Mouse (Mus musculus) layer of hippocampus, adult 11-12 months (tissue): Measurements from ENCODE around the gene Zfhx3.
A peak's percentile ranks its signal among the peaks of the same experiment; 100 is the strongest.
"Not testable (repeated sequence)": the region's sequence is repeated elsewhere in the genome, so short reads cannot be mapped to it uniquely, and the experiment has no call there.

ENCODE experiments used
- DNase-seq: peaks from one replicate; pipeline ENCODE4 v3.0.0; 2022; ENCODE audit warnings: low spot score

The Zfhx3 gene

GRCm38 (mm10) chr8:107941922-107942694 lies at the start of gene Zfhx3:
Zfhx3 (plus strand) TSS chr8:107942644.
- no peak for DNase-seq

GRCm38 (mm10) chr8:107918984-107919383 lies 23.5 kb upstream of the Zfhx3 start:
- no peak for DNase-seq

GRCm38 (mm10) chr8:107926149-107926548 lies 16.3 kb upstream of the Zfhx3 start:
- no peak for DNase-seq

GRCm38 (mm10) chr8:107936725-107937124 lies 5.7 kb upstream of the Zfhx3 start:
- DNase-seq, result no peak

GRCm38 (mm10) chr8:107938231-107938630 lies 4.2 kb upstream of the Zfhx3 start:
- DNase-seq, result not testable (repeated sequence)

GRCm38 (mm10) chr8:107940181-107940580 lies 2.3 kb upstream of the Zfhx3 start:
- no peak for DNase-seq

- no peak for DNase-seq
These were observed 487 bp downstream of the Zfhx3 start for GRCm38 (mm10) chr8:107942752-107943510.

- DNase-seq, result no peak
These were observed 1.3 kb downstream of the Zfhx3 start for GRCm38 (mm10) chr8:107943550-107944348.

GRCm38 (mm10) chr8:107944676-107945600 lies 2.5 kb downstream of the Zfhx3 start:
- DNase-seq, result no peak

- DNase-seq, result no peak
These were observed 4.4 kb downstream of the Zfhx3 start for GRCm38 (mm10) chr8:107946888-107947287.

- peak; percentile 37 for DNase-seq
These were observed 13.4 kb downstream of the Zfhx3 start for GRCm38 (mm10) chr8:107955887-107956286.

GRCm38 (mm10) chr8:107957566-107957965 lies 15.1 kb downstream of the Zfhx3 start:
- no peak for DNase-seq

- DNase-seq, result no peak
These were observed 18.0 kb downstream of the Zfhx3 start for GRCm38 (mm10) chr8:107960466-107960865.

- DNase-seq, result no peak
These were observed 18.4 kb downstream of the Zfhx3 start for GRCm38 (mm10) chr8:107960878-107961277.

GRCm38 (mm10) chr8:107972198-107972597 lies 29.8 kb downstream of the Zfhx3 start:
- no peak for DNase-seq

- DNase-seq, result no peak
These were observed 32.0 kb downstream of the Zfhx3 start for GRCm38 (mm10) chr8:107974451-107974850.

- DNase-seq, result peak; percentile 33
These were observed 35.8 kb downstream of the Zfhx3 start for GRCm38 (mm10) chr8:107978247-107978646.

- DNase-seq, result peak; percentile 20
These were observed 38.2 kb downstream of the Zfhx3 start for GRCm38 (mm10) chr8:107980618-107981017.

GRCm38 (mm10) chr8:107986629-107987028 lies 44.2 kb downstream of the Zfhx3 start:
- DNase-seq, result peak; percentile 52

- no peak for DNase-seq
These were observed 56.4 kb downstream of the Zfhx3 start for GRCm38 (mm10) chr8:107998874-107999273.

- DNase-seq, result peak; percentile 34
These were observed 69.1 kb downstream of the Zfhx3 start for GRCm38 (mm10) chr8:108011516-108011915.
